Mouse (Mus musculus): Measurements from ENCODE around the gene Hnrnpul1.

The Hnrnpul1 gene

GRCm38 (mm10) chr7:25718788-25719417, 35.7 kb downstream of the Hnrnpul1 start, which contains the start of gene Ccdc97:
TSS of gene Ccdc97 (minus strand) at chr7:25719088.
- peak; percentile 95 for DNase-seq

DNA sequence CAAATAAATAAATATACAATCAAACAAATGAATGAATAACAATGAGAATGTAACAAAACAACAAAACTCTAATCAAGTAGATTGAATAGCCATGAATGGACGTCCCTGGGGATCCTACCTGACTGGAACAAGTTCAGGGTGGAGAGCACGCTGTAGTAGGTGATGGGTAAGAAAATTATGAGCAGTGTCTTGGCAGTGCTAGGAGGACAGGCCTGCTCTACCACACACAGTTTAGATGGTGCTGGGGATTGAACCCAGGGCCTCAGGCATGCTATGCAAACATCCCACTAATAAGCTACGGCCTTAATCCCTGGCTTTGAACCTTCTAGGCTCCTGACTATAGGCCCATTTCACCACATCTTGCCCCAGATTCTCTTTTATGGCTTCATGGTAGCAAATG, 37.1 kb downstream of the Hnrnpul1 start:
- DNase-seq: no peak

DNA sequence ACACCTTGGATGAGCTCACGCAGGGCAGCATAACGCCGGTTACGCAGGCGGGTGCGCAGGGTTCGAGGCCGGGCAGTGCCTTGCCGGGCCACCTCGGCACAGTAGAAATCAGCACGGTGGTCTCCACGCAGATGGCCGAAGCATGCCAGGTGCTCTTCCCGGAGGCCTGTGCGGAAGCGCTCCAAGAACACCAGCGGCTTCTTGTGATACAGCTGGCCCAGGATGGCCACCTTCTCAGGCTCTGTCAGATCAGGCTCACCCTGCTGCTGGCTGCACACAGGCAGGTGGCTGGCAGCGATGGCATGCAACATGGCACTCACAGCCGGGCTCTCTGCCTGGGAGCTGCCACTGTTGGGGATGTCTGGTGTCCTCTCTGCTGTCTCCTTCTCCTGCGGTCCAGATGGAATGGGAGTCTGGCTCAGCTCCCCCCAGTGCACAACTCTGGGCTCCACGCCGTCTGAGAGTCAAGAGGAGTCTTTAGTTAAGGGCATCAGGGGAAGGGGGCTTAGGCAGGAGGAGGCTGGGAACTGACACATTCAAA, 38.8 kb downstream of the Hnrnpul1 start:
- DNase-seq: no peak

DNA sequence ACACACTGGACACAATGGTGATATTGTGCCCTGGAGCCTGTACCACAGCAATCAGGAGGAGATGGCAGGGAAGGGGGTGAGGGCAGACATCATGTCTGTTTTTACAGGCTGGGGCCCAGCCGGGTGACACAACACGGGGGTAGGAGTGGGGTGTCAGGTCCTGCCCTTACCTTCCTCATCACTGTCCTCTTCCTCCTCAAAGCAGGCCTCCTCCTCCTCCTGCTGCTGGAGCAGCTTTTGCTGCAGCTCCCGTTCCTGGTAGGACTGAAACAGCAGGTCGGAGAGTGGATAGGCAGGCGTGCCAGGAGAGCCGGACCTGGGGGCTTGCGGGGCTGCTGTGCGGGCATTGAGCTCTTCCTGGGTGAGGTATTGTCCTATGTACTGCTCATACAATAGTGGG, 40.0 kb downstream of the Hnrnpul1 start:
- no peak for DNase-seq

DNA sequence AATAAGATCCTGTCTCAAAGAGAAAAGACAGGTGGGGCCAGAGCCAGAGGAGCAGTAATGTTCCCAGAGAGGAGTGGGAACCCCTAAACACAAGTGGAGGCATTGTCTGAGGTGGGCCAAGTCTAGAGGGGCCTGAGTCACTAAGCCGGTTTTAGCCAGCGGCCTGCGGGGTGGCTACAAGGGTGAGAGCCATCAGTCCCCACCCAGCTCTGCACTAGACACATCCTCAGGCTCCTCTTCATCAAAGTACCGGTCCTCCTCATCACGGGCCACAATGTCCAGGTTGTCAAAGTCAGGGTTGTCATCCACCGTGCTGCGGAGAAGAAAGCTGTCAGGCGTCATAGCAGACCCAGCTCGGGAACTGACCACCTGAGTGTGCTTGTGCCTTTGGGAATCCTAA, 41.8 kb downstream of the Hnrnpul1 start:
- DNase-seq: no peak

DNA sequence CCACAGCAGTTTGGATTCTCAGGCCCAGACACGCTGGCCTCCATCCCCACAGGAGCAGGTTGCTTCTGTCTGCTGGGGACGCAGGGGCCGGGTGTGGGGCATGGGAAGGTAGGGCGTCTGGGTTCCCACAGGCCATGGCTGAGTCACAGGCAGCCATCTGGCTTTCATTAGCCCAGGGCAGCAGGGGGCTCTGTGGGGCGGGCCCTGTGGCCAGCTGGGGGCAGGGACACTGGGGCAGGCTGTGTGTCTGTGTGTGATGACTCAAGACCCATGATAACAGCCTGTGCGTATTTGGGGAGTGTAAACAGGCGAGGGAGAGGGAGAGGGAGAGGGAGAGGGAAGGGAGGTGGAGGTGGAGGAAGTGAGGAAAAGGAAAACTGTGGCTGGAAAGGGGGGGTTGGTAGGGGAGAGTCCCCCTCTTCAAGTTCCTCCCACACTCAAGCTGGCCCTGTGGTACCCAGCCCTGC, 42.8 kb downstream of the Hnrnpul1 start:
- no peak for DNase-seq

DNA sequence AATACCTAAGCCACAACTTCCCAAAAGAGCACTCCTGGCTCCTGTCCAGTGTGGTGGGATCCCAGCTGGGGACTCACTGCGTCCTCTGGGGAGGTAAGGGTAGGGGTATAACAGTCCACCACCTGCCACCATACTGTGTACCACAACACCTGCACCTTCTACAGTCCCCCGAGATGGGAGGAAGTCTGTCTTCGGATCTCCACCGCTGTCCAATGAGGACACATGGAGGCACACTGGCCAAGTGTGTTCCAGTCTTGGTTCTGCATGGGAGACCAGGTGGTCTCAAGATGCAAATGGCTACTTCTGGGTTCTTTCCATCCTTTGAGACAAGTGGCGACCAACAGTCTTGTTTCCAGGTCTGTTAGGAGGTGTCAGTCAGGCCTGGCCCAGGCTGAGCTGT, 43.4 kb downstream of the Hnrnpul1 start:
- no peak for DNase-seq

DNA sequence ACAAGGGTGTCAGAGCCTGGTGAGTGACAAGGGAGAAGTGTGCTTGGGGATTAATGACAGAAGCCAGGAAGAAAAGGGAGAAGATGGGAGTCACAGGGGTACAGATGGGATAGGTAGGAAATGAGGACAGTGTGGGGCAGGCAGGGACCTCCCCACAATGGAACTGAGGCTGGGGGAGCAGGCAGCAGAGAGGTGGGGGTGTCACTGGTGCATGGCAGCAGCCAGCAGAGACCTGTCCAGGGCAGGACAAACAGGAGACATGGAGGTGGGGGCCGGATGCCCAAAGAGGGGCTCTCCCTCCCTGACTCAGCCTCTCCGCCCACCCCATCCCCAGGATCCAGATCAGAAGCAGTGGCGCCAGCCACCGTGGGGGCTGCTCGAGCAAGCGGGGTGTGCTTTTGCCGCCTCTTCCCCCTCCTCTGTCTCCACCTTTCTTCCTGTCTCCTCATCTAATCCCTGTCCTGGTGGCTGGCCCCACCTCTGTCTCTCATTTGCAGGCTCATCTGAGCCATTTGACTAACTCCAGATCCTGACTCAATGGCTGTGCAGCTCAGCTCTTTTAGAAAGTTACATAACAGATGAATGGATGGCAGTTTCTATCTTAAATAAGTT, 43.9 kb downstream of the Hnrnpul1 start:
- no peak for DNase-seq

DNA sequence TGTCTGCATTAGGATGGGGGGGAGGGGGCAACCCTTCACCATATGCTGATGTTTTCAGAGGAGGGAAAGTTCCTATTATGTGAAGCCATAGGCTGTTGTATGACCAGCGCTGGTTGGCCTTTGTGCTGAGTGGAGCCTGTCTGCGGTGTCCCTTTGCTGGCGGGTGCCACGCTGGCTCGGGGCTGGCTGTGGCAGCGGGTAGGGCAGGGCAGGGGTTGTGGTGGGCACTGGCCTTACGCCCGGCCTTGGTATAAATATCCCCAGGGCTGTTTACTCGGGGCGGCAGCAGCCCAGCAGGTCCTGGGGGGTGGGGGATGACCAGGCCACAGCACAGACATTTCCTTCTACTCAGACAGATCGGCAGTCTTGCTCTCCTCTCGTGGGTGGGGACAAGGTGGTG, 44.6 kb downstream of the Hnrnpul1 start:
- no peak for DNase-seq

DNA sequence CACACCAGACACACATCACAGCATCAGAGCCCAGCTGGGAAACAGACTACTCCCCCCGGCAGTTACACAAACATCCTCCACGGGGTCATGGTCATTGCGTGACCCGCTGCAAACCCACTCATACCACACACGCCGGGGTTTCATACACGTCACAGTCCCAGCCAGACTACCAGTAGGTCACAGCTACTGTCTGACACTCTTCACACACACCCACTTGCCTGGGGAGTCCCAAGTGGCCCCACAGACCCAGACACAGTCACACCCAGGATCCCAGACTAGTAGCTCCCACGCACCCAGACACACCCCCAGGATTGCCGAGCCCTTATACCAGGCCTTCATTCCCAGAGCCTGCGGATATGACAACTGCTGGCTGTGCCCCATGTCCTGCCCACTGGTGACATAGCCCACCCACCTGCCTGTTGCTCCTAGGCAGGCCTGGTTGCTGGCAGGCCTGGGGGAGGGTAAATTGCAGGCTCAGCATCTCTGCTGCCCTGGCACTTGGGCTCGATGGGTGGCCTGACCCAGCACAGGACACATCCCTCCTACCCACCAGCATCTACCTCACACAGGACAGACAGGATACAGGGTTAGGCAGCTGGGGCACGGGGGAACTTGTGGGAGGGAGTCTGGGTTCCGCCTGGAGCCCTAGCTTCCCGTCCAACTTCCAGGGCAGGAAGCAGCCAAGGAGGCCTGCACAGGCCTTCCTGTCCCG, 46.8 kb downstream of the Hnrnpul1 start:
- DNase-seq: peak; percentile 72

GRCm38 (mm10) chr7:25706578-25707170, 47.9 kb downstream of the Hnrnpul1 start:
- DNase-seq: no peak

DNA sequence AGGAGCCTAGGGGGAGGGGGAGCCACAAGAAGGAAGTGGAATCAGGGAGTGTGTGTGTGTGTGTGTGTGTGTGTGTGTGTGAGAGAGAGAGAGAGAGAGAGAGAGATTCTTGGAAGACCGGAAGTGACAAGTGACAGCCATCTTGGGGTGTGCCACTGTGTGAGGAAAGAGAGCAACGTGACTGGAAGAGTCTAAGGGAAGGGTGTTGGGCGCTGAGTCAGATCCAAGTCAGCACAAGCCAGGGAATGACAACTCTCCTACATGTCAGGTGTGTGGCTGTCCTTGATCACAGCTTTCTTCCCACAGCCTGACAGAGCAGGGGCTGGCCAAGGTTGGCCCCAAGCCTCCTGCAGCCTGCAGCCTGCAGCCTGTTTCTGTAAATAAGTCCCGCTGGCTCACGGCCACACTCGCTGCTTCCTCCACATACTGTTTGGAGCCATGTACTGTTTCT, 48.7 kb downstream of the Hnrnpul1 start:
- DNase-seq: no peak

DNA sequence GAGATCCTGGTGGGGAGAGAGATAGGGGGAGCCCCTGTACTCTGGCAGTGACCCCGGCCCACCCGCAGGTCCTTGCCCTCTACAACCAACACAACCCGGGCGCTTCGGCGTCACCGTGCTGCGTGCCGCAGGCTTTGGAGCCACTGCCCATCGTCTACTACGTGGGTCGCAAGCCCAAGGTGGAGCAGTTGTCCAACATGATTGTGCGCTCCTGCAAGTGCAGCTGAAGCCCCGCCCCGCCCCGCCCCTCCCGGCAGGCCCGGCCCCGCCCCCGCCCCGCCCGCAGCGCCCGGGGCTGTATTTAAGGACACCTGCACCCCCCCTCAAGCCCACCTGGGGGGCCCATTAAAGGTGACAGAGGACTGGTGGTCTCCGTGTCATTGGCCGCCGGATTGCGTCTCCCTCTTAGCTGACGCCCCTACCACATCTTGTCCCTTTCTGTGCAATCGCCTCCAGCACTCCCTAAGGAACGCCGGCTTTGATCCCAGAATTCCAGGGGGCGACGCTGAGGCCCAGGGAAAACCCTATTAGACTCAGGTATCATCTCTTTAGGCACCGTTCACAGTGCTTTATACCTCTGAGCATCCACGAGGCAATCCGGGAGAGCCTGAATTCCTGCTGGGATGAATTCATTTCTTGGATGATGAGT, 49.7 kb downstream of the Hnrnpul1 start:
- DNase-seq: no peak

DNA sequence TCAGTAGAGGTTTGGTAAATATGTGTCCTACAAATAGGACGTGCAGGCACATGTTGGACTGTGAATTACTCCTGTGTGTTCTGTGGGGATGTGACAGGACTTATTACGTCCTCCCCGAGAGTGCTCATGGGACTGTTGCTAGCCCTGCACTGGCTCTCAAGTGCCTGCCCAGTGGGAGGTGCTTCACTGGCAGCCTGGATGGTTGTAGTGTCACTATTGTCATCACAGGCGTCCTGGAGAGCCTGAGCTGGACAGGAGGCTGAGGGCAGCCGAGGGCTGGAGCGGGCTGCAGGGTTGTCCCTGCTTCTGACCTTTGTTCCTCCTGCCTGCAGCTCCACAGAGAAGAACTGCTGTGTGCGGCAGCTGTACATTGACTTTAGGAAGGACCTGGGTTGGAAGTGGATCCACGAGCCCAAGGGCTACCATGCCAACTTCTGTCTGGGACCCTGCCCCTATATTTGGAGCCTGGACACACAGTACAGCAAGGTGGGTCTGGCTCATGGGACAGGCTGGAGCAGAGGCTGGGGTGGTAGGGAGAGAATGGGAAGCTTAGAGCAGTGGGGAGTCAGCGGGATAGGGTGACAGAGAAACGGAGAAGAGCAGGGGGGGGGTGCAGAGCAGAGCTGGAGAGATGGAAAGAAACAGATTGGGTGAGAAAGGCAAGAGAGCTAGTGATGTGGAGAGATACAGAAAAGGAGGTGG, 50.6 kb downstream of the Hnrnpul1 start:
- DNase-seq: no peak

- DNase-seq: no peak
Observed at GRCm38 (mm10) chr7:25702350-25702749, 52.2 kb downstream of the Hnrnpul1 start.

DNA sequence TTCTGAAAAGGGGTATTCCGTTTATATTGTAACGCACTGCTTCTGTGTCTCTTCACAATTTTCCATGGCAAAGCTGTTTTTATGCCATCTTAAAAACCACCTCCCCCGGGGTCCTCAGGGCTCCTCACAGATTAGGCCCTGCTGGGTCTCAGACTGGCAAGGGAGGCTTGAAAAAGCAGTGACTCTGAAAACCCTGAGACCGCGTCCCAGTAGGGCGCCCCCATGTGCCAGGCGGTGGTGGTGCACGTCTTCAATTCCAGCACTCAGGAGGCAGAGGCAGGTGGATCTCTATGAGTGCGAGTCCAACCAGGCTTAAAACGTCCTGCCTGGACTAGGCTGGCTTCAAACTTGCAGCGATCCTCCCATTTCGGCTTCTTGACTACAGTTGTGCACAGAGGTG, 53.8 kb downstream of the Hnrnpul1 start:
- no peak for DNase-seq

- no peak for DNase-seq
Observed at GRCm38 (mm10) chr7:25699851-25700250, 54.7 kb downstream of the Hnrnpul1 start.

DNA sequence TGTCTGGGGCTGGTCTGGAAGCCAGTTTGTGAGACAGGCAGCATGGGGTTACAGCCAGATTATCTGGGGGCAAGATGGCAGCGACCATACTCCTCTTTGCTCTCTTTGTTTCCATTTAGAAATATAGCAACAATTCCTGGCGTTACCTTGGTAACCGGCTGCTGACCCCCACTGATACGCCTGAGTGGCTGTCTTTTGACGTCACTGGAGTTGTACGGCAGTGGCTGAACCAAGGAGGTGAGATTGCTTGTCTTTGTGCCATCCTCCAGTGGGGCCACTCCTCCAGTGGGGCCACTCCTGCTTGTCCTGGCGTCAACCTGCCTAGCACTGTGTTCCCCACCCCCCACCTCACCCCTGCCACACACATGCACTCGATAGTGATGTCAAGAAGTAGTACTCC, 60.5 kb downstream of the Hnrnpul1 start:
- DNase-seq: no peak

GRCm38 (mm10) chr7:25690051-25690450, 64.5 kb downstream of the Hnrnpul1 start:
- no peak for DNase-seq

- DNase-seq: no peak
Observed at GRCm38 (mm10) chr7:25689603-25690021, 64.9 kb downstream of the Hnrnpul1 start.

DNA sequence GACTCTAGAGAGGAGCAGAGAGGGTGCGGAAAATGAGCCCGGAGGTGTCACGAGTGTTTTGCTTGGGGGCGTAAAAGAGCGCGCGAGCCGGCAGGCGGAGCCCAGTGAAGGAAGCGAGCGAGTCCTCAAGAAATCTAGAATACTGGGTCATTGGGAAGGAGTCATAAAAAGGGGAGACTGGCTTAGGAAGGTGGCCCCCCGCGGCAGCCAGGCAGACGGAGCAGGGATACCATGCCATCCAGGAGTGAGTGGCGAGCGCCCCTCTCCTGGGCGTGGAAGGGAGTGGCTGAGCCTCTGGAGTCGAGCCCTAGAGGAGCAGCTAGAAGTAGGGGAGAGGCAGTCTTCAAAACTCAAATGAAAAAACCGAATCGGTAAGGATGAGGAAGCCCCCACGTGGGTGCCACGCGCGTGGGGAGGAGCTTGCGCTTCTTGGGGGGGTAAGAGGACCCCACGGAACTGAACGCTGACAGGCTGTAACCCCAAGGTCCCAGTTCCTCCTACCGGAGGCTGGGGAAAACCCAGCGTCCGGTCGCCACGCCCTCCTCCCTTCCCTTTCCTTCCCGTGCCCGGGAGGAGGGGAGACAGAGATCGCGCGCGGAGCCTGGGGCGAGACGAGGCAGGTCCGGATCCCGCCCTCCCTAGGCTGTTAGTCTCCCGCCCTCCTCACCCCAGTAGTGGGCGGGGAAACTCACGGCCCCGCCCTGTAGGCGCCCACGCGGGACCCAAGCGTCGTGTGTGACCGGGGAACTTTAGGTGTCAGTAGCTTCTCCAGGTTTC, 65.6 kb downstream of the Hnrnpul1 start:
- DNase-seq: peak; percentile 76
